Mouse (Mus musculus) erythroid progenitor cell, adult 5-6 weeks (primary cell): ENCODE measurements around the gene Defb47. TPM values are rescaled to one million over a fixed set of nuclear protein-coding genes. Genes with fewer than 3 reads are reported as not detected.

ENCODE experiments used
- total RNA-seq, 2 experiments: library from RNA; stranded (forward) in 1 of 2; stranded (reverse) in 1 of 2; fragments of 150-400 nt in 1 of 2; fragments of 186-747, 209-891 nt in 1 of 2; gene quantifications; 2 replicates each; pipeline versions ENCODE4 v1.2.3 to v1.2.4; 2015 to 2017; ENCODE audit warnings: low replicate concordance in 2 of 2

Gene Defb47
- total RNA-seq, 2 experiments from 2014 or later: not detected

Other genes with a start within 250 kb of the Defb47 start
- 45.0 and 75.9 TPM in 2 replicates for gene Ints6, start 236.9 kb upstream of the Defb47 start, total RNA-seq (2015; ENCODE audit: low replicate concordance)
- 71.6 and 73.5 TPM in 2 replicates for gene Ints6, start 236.9 kb upstream of the Defb47 start, total RNA-seq (2017; ENCODE audit: low replicate concordance)
- 5.4 and 5.9 TPM in 2 replicates for gene Wdfy2, start 160.4 kb upstream of the Defb47 start, total RNA-seq (2015; ENCODE audit: low replicate concordance)
- gene Wdfy2, start 160.4 kb upstream of the Defb47 start, total RNA-seq (2017; ENCODE audit: low replicate concordance): 3.3 and 4.9 TPM in 2 replicates
- not detected in 2 replicates for gene Defb48, start 13.6 kb upstream of the Defb47 start, total RNA-seq (2015; ENCODE audit: low replicate concordance)
- not detected in 2 replicates for gene Defb48, start 13.6 kb upstream of the Defb47 start, total RNA-seq (2017; ENCODE audit: low replicate concordance)
- not detected in 2 replicates for gene Defb43, start 13.7 kb downstream of the Defb47 start, total RNA-seq (2015; ENCODE audit: low replicate concordance)
- gene Defb43, start 13.7 kb downstream of the Defb47 start, total RNA-seq (2017; ENCODE audit: low replicate concordance): not detected in 2 replicates
- not detected in 2 replicates for gene Defb42, start 48.9 kb downstream of the Defb47 start, total RNA-seq (2015; ENCODE audit: low replicate concordance)
- not detected in 2 replicates for gene Defb42, start 48.9 kb downstream of the Defb47 start, total RNA-seq (2017; ENCODE audit: low replicate concordance)
- gene Defb30, start 51.9 kb downstream of the Defb47 start, total RNA-seq (2015; ENCODE audit: low replicate concordance): not detected in 2 replicates
- gene Defb30, start 51.9 kb downstream of the Defb47 start, total RNA-seq (2017; ENCODE audit: low replicate concordance): not detected in 2 replicates